Mouse (Mus musculus): ENCODE results near the gene Npy2r. TPM values are rescaled to one million over a fixed set of nuclear protein-coding genes. Genes with fewer than 3 reads are reported as not detected.

Npy2r gene
- 4.0 TPM in 2 replicates for polyA plus RNA-seq (2015; fragmentation: Nextera tagmentation; extraction: Ambion mirVana)

DNA sequence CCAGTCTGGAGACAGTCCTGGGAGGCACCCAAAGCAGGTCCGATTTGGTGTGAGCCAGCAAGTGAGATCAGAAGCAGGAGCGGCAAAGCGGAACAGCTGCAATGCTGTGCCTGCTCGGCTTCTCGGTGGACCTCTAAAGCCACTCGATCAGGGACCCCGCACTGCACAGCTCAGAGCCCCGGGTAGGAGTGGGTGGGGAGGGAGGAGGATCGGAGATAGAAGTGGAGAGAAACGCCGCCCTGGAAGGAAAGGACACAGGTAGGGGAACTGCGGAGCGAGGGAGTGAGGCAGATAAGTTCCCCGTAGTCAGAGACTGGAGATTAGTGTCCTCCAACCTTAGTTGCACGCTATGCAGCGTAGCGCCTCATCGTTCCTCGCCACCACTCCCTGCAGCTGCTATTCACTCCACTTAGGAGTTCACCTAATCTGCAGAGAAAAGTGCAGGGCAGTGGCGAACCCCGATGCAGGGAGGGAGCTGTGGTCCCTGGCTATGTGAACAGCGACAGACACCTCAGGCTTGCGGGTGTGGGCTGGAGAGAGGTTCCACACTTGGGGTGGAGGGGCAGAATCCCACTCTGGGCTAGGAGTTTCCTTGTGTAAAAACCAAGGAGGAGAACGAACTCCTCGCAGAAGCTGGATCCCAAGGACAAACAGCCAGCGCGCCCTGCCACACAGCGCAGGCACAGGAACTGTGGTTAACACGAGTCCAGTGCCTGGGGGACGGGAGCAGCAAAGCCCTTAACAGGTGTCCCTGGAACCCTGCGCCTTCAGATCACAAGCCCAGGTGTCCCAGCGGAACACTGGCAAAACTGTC lies at the start of gene Npy2r:
TSS of gene Npy2r (minus strand) at position 177 of the 814 bp plus-strand sequence.
- H3K36me3 ChIP-seq (ENCODE audit: control insufficient read depth, insufficient read depth, low read length): no peaks in the 10 kb centered on the region
- peak within 1 kb of the TSS; percentile 64 for H3K9ac ChIP-seq (ENCODE audit: low read depth, low read length)
- peak within 1 kb of the TSS; percentile 51 for H3K4me3 ChIP-seq (ENCODE audit: low read length)
- WGBS: under 1% methylated on average over 32 of the region's 32 CpGs
- no peaks in the 10 kb centered on the region for H3K9me3 ChIP-seq (ENCODE audit: control insufficient read depth, low read length)
- H3K27ac ChIP-seq (ENCODE audit: low read depth, low read length): no peak within 1 kb of the TSS
- H3K4me1 ChIP-seq (ENCODE audit: control insufficient read depth, insufficient read depth, low read depth, low read length): peaks cover 10% of the 10 kb centered on the region
- H3K4me2 ChIP-seq (ENCODE audit: low read length): peak within 1 kb of the TSS; percentile 85
- no peaks in the 10 kb centered on the region; the same call in 1 of the 2 replicates for H3K27me3 ChIP-seq (replicated peaks; ENCODE audit: control insufficient read depth, insufficient read depth, low read length)
- ATAC-seq: peak; percentile 77

DNA sequence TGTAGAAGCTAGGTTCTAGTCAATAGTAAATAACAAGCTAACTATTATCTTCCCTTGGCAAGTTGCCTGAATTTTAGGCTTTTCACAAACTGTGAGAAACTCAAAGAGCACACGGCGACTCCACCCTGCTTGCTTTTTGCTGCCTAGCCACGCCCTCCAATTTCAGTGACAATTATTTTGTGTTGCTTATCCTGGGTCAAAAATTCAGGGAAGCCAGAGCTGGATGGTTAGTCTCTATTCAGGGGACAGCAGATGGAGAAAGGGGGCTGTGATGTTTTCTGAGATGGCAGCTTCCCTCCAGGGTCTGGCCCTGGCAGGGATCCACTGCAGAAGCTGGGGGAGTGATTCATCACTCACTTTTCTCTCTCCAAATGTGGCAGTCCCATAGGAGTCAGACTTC lies 9.9 kb upstream of the Npy2r start:
- Histone ChIP-seq H3K9ac (ENCODE audit: low read depth, low read length) (no peak overlapping the region), H3K27ac (ENCODE audit: low read depth, low read length) (no peak overlapping the region), H3K9me3 (ENCODE audit: control insufficient read depth, low read length) (no peaks in the 10 kb centered on the region), H3K36me3 (ENCODE audit: control insufficient read depth, insufficient read depth, low read length) (no peaks in the 10 kb centered on the region), H3K27me3 (replicated peaks; ENCODE audit: control insufficient read depth, insufficient read depth, low read length) (no peaks in the 10 kb centered on the region), H3K4me3 (ENCODE audit: low read length) (no peak overlapping the region), H3K4me1 (ENCODE audit: control insufficient read depth, insufficient read depth, low read depth, low read length) (no peaks in the 10 kb centered on the region), H3K4me2 (ENCODE audit: low read length) (no peak overlapping the region)
- 59% methylated on average over 3 of the region's 3 CpGs for WGBS
- no peak for ATAC-seq

- WGBS: 92% methylated on average over 2 of the region's 2 CpGs
- H3K27me3 ChIP-seq (replicated peaks; ENCODE audit: control insufficient read depth, insufficient read depth, low read length): no peaks in the 10 kb centered on the region
- H3K27ac ChIP-seq (ENCODE audit: low read depth, low read length): no peak overlapping the region
- no peaks in the 10 kb centered on the region for H3K36me3 ChIP-seq (ENCODE audit: control insufficient read depth, insufficient read depth, low read length)
- H3K4me2 ChIP-seq (ENCODE audit: low read length): no peak overlapping the region
- no peak overlapping the region for H3K4me3 ChIP-seq (ENCODE audit: low read length)
- H3K9ac ChIP-seq (ENCODE audit: low read depth, low read length): no peak overlapping the region
- ATAC-seq: no peak
- H3K4me1 ChIP-seq (ENCODE audit: control insufficient read depth, insufficient read depth, low read depth, low read length): no peaks in the 10 kb centered on the region
- no peaks in the 10 kb centered on the region for H3K9me3 ChIP-seq (ENCODE audit: control insufficient read depth, low read length)
Measured at GRCm38 (mm10) chr3:82556311-82556828, 8.5 kb upstream of the Npy2r start.

GRCm38 (mm10) chr3:82549932-82550331 lies 2.0 kb upstream of the Npy2r start:
- no peaks in the 10 kb centered on the region for H3K9me3 ChIP-seq (ENCODE audit: control insufficient read depth, low read length)
- no peaks in the 10 kb centered on the region; the same call in 1 of the 2 replicates for H3K27me3 ChIP-seq (replicated peaks; ENCODE audit: control insufficient read depth, insufficient read depth, low read length)
- H3K9ac ChIP-seq (ENCODE audit: low read depth, low read length): no peak overlapping the region
- H3K4me2 ChIP-seq (ENCODE audit: low read length): no peak overlapping the region
- no peak overlapping the region for H3K27ac ChIP-seq (ENCODE audit: low read depth, low read length)
- 88% methylated on average over 5 of the region's 5 CpGs for WGBS
- no peak for ATAC-seq
- H3K4me1 ChIP-seq (ENCODE audit: control insufficient read depth, insufficient read depth, low read depth, low read length): peaks cover 10% of the 10 kb centered on the region
- no peak overlapping the region for H3K4me3 ChIP-seq (ENCODE audit: low read length)
- no peaks in the 10 kb centered on the region for H3K36me3 ChIP-seq (ENCODE audit: control insufficient read depth, insufficient read depth, low read length)

DNA sequence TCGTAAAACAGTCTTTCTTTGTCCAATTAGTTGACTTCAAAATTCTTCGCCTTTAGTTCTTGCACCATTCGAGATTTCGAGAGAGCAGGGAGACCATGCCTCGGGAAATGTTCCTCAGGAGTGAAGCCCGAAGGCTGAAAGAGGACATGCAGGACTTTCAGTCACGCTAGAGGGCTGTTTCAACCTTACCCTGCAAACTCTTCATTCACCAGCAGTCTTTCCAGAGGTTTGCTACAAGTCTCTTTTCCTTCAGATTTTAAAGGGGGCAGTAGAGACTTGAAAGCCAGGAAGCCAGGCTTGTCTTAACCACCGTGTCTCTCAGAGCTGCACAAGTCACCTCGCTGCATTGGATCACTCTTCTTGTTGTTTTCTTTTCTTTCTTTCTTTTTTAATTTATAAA lies 869 bp upstream of the Npy2r start:
- peak overlapping the region; percentile 64 for H3K9ac ChIP-seq (ENCODE audit: low read depth, low read length)
- peak overlapping the region; percentile 85 for H3K4me2 ChIP-seq (ENCODE audit: low read length)
- peak; percentile 88 for ATAC-seq
- no peak overlapping the region for H3K27ac ChIP-seq (ENCODE audit: low read depth, low read length)
- WGBS: 3% methylated on average over 9 of the region's 9 CpGs
- no peaks in the 10 kb centered on the region for H3K36me3 ChIP-seq (ENCODE audit: control insufficient read depth, insufficient read depth, low read length)
- H3K27me3 ChIP-seq (replicated peaks; ENCODE audit: control insufficient read depth, insufficient read depth, low read length): no peaks in the 10 kb centered on the region; the same call in 1 of the 2 replicates
- peaks cover 10% of the 10 kb centered on the region for H3K4me1 ChIP-seq (ENCODE audit: control insufficient read depth, insufficient read depth, low read depth, low read length)
- H3K9me3 ChIP-seq (ENCODE audit: control insufficient read depth, low read length): no peaks in the 10 kb centered on the region
- H3K4me3 ChIP-seq (ENCODE audit: low read length): peak overlapping the region; percentile 51

DNA sequence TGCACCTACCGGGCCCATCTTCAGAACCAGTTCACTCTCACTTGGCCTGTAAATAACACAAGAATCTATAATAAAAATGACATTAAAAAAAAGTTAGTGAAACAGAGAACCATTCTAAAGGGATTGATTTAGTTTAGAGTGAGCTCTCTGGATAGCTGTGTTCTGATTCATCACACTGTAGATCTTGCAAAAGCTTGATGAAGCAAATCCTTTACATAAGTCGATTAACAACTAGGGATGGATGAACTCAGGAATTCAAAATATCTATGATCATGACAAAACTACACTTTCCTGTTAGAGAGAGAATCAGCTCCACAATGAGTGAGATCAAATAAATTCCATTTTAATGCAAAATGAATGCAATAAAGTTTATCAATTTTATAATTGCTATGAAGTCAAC lies 6.4 kb downstream of the Npy2r start:
- 88% methylated on average over 2 of the region's 2 CpGs for WGBS
- no peaks in the 10 kb centered on the region for H3K36me3 ChIP-seq (ENCODE audit: control insufficient read depth, insufficient read depth, low read length)
- H3K9me3 ChIP-seq (ENCODE audit: control insufficient read depth, low read length): no peaks in the 10 kb centered on the region
- H3K27ac ChIP-seq (ENCODE audit: low read depth, low read length): no peak overlapping the region
- H3K4me3 ChIP-seq (ENCODE audit: low read length): no peak overlapping the region
- H3K27me3 ChIP-seq (replicated peaks; ENCODE audit: control insufficient read depth, insufficient read depth, low read length): no peaks in the 10 kb centered on the region
- H3K4me1 ChIP-seq (ENCODE audit: control insufficient read depth, insufficient read depth, low read depth, low read length): no peaks in the 10 kb centered on the region
- H3K9ac ChIP-seq (ENCODE audit: low read depth, low read length): no peak overlapping the region
- no peak overlapping the region for H3K4me2 ChIP-seq (ENCODE audit: low read length)
- no peak for ATAC-seq

- Histone ChIP-seq H3K4me2 (ENCODE audit: low read length) (no peak overlapping the region), H3K9me3 (ENCODE audit: control insufficient read depth, low read length) (no peaks in the 10 kb centered on the region), H3K4me3 (ENCODE audit: low read length) (no peak overlapping the region), H3K36me3 (ENCODE audit: control insufficient read depth, insufficient read depth, low read length) (no peaks in the 10 kb centered on the region), H3K27ac (ENCODE audit: low read depth, low read length) (no peak overlapping the region), H3K27me3 (replicated peaks; ENCODE audit: control insufficient read depth, insufficient read depth, low read length) (no peaks in the 10 kb centered on the region), H3K9ac (ENCODE audit: low read depth, low read length) (no peak overlapping the region), H3K4me1 (ENCODE audit: control insufficient read depth, insufficient read depth, low read depth, low read length) (no peaks in the 10 kb centered on the region)
- WGBS: 85% methylated on average over 5 of the region's 5 CpGs
- no peak for ATAC-seq
Measured at GRCm38 (mm10) chr3:82539951-82540350, 7.9 kb downstream of the Npy2r start.

DNA sequence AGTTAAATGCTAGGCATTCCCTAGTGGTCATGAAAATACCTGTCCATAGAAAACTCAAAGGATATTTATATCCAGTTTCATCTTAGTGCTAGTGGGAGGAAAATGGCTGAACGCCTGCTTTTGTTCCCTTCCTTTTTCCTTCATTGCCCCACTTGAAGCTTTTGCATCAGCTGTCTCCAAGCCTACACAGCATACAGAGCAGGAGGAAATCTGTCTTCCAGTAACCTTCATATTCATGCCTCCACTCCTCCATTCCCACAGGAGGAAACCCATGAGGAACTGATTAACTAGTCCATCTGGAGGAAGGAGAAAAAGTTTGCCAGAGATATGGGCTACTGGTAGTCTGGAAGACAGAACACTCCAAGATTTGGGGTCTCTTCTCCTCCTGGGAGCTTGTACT lies 23.1 kb downstream of the Npy2r start:
- no peak for ATAC-seq
- Histone ChIP-seq H3K4me3 (ENCODE audit: low read length) (no peak overlapping the region), H3K4me2 (ENCODE audit: low read length) (no peak overlapping the region), H3K27me3 (replicated peaks; ENCODE audit: control insufficient read depth, insufficient read depth, low read length) (no peaks in the 10 kb centered on the region), H3K36me3 (ENCODE audit: control insufficient read depth, insufficient read depth, low read length) (no peaks in the 10 kb centered on the region), H3K27ac (ENCODE audit: low read depth, low read length) (no peak overlapping the region), H3K4me1 (ENCODE audit: control insufficient read depth, insufficient read depth, low read depth, low read length) (no peaks in the 10 kb centered on the region), H3K9ac (ENCODE audit: low read depth, low read length) (no peak overlapping the region), H3K9me3 (ENCODE audit: control insufficient read depth, low read length) (no peaks in the 10 kb centered on the region)
- 93% methylated on average over 1 of the region's 1 CpGs for WGBS

- Histone ChIP-seq H3K36me3 (ENCODE audit: control insufficient read depth, insufficient read depth, low read length) (no peaks in the 10 kb centered on the region), H3K27ac (ENCODE audit: low read depth, low read length) (no peak overlapping the region), H3K4me1 (ENCODE audit: control insufficient read depth, insufficient read depth, low read depth, low read length) (no peaks in the 10 kb centered on the region), H3K27me3 (replicated peaks; ENCODE audit: control insufficient read depth, insufficient read depth, low read length) (no peaks in the 10 kb centered on the region), H3K4me2 (ENCODE audit: low read length) (no peak overlapping the region), H3K9ac (ENCODE audit: low read depth, low read length) (no peak overlapping the region), H3K4me3 (ENCODE audit: low read length) (no peak overlapping the region), H3K9me3 (ENCODE audit: control insufficient read depth, low read length) (no peaks in the 10 kb centered on the region)
- 84% methylated on average over 4 of the region's 4 CpGs for WGBS
- no peak for ATAC-seq
Measured at GRCm38 (mm10) chr3:82498006-82498405, 49.9 kb downstream of the Npy2r start.

Measured in hindbrain, embryonic 16.5 days (tissue).